Mouse (Mus musculus): ENCODE results near the gene Ccdc158.

The Ccdc158 gene

GRCm38 (mm10) chr5:92688124-92688523, 13.1 kb upstream of the Ccdc158 start:
- no peak for DNase-seq (ENCODE audit: low read depth, low spot score)

GRCm38 (mm10) chr5:92684715-92685460, 9.8 kb upstream of the Ccdc158 start:
- DNase-seq (ENCODE audit: low read depth, low spot score) = no peak

GRCm38 (mm10) chr5:92683871-92684475, 8.9 kb upstream of the Ccdc158 start:
- no peak for DNase-seq (ENCODE audit: low read depth, low spot score)

- peak; percentile 79 for DNase-seq (ENCODE audit: low read depth, low spot score)
Measured at GRCm38 (mm10) chr5:92683351-92683807, 8.3 kb upstream of the Ccdc158 start, which contains the start of gene Shroom3. TSS of gene Shroom3 (plus strand) at chr5:92683435.

GRCm38 (mm10) chr5:92682621-92683348, 7.7 kb upstream of the Ccdc158 start:
- peak; percentile 84 for DNase-seq (ENCODE audit: low read depth, low spot score)

GRCm38 (mm10) chr5:92681861-92682260, 6.8 kb upstream of the Ccdc158 start:
- DNase-seq (ENCODE audit: low read depth, low spot score) = no peak

GRCm38 (mm10) chr5:92679441-92679840, 4.4 kb upstream of the Ccdc158 start:
- DNase-seq (ENCODE audit: low read depth, low spot score) = peak; percentile 55

- peak; percentile 30 for DNase-seq (ENCODE audit: low read depth, low spot score)
Measured at GRCm38 (mm10) chr5:92675574-92675920, 476 bp upstream of the Ccdc158 start.

- no peak for DNase-seq (ENCODE audit: low read depth, low spot score)
Measured at GRCm38 (mm10) chr5:92666860-92667259, 8.2 kb downstream of the Ccdc158 start.

- DNase-seq (ENCODE audit: low read depth, low spot score) = peak; percentile 48
Measured at GRCm38 (mm10) chr5:92664321-92664720, 10.8 kb downstream of the Ccdc158 start.

GRCm38 (mm10) chr5:92656256-92656655, 18.8 kb downstream of the Ccdc158 start:
- DNase-seq (ENCODE audit: low read depth, low spot score) = peak; percentile 31

GRCm38 (mm10) chr5:92640861-92641260, 34.2 kb downstream of the Ccdc158 start:
- no peak for DNase-seq (ENCODE audit: low read depth, low spot score)

- no peak for DNase-seq (ENCODE audit: low read depth, low spot score)
Measured at GRCm38 (mm10) chr5:92635891-92636290, 39.2 kb downstream of the Ccdc158 start.

- no peak for DNase-seq (ENCODE audit: low read depth, low spot score)
Measured at GRCm38 (mm10) chr5:92634916-92635315, 40.2 kb downstream of the Ccdc158 start.

- peak; percentile 33 for DNase-seq (ENCODE audit: low read depth, low spot score)
Measured at GRCm38 (mm10) chr5:92633526-92633925, 41.5 kb downstream of the Ccdc158 start.

GRCm38 (mm10) chr5:92627896-92628295, 47.2 kb downstream of the Ccdc158 start:
- no peak for DNase-seq (ENCODE audit: low read depth, low spot score)

GRCm38 (mm10) chr5:92621883-92622282, 53.2 kb downstream of the Ccdc158 start:
- DNase-seq (ENCODE audit: low read depth, low spot score) = no peak

- no peak for DNase-seq (ENCODE audit: low read depth, low spot score)
Measured at GRCm38 (mm10) chr5:92612756-92613155, 62.3 kb downstream of the Ccdc158 start.

GRCm38 (mm10) chr5:92607492-92608229, 67.4 kb downstream of the Ccdc158 start:
- no peak for DNase-seq (ENCODE audit: low read depth, low spot score)

- DNase-seq (ENCODE audit: low read depth, low spot score) = no peak
Measured at GRCm38 (mm10) chr5:92604452-92605247, 70.4 kb downstream of the Ccdc158 start.
